Mouse (Mus musculus): ENCODE data around the gene Olfr815. TPM values are rescaled to one million over a fixed set of nuclear protein-coding genes. Genes with fewer than 3 reads are reported as not detected.
"Not testable (repeated sequence)": the region's sequence is repeated elsewhere in the genome, so short reads cannot be mapped to it uniquely, and the experiment has no call there.

Olfr815 gene
- not detected in 2 replicates for polyA plus RNA-seq (2015; fragmentation: Nextera tagmentation; extraction: Ambion mirVana)

DNA sequence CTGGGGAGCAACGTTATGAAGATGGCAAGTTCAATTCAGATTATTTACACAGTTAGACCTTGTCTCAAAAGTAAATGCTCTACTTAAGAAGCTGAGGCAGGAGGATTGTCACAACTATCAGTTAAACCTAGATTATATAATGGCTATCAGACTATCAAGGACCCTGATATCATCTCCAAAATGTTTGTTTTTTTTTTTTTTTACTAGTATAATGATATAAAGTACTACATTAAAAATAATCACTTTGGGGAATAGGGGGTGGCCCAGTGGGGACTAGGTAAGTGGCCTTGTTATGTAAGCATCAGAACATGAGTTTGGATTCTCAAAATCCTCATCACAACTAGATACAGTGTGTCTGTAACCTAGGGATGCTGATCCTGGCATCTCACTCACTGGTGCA, at the start of gene Olfr815:
TSS of gene Olfr815 (minus strand) at position 101 of the 400 bp plus-strand sequence.
- H3K27me3 ChIP-seq; H3K4me3 ChIP-seq; H3K36me3 ChIP-seq (ENCODE audit: poor library complexity, severe bottlenecking); H3K4me2 ChIP-seq; H3K9me3 ChIP-seq (replicated peaks); H3K4me1 ChIP-seq; H3K9ac ChIP-seq; H3K27ac ChIP-seq; ATAC-seq: not testable (repeated sequence)
- WGBS: 69% methylated on average over 1 of the region's 1 CpGs

DNA sequence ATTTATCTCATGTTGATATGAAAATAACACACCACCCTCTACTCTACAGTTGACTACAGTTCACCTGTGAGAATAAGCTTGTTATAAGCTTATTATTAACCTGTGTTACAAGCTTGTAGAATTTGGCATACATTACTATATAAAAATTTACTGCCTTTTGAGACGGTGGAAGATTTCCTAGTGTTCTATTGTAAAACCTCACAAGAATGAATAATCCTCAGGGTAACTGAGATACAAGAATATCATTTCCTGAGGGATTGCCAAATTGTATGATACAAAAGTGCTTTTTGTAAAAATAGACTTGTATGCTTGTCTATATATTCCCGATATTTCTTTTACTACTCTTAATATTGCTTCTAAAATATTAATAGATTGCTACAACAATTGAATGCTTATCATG, 43.3 kb upstream of the Olfr815 start, which contains the start of gene Olfr818:
TSS of gene Olfr818 (minus strand) at position 101 of the 400 bp plus-strand sequence.
- Histone ChIP-seq H3K9me3 (replicated peaks) (no peaks in the 10 kb centered on the region), H3K27ac (no peak within 1 kb of the TSS), H3K4me3 (no peak within 1 kb of the TSS), H3K4me2 (no peak within 1 kb of the TSS), H3K27me3 (no peaks in the 10 kb centered on the region), H3K4me1 (no peaks in the 10 kb centered on the region), H3K9ac (no peak within 1 kb of the TSS), H3K36me3 (ENCODE audit: poor library complexity, severe bottlenecking) (no peaks in the 10 kb centered on the region)
- WGBS: 95% methylated on average over 2 of the region's 2 CpGs
- ATAC-seq: no peak

DNA sequence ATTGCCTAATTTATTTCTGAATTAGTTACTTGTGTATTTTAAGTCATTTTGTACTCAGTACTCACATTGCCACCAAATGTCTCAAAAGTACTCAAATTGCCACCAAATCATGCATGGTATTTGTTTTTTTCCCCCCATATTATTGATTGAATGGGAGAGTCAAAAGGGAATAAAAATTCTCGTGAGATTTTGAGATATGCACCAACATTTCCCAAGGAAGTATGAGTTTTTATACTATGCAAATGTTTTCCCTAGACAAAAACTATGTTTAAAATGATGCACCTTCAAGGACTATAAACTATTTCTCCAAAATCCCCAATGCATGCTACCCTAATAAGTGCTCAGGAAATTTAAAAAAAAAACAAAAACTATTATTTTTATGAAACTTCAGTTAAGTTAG, 9.8 kb upstream of the Olfr815 start, which contains the start of gene Olfr816:
TSS of gene Olfr816 (minus strand) at position 101 of the 400 bp plus-strand sequence.
- H3K27ac ChIP-seq: no peak within 1 kb of the TSS
- H3K4me3 ChIP-seq: no peak within 1 kb of the TSS
- H3K4me2 ChIP-seq: no peak within 1 kb of the TSS
- ATAC-seq: no peak
- H3K4me1 ChIP-seq: no peaks in the 10 kb centered on the region
- no peaks in the 10 kb centered on the region for H3K27me3 ChIP-seq
- WGBS: 73% methylated on average over 1 of the region's 1 CpGs
- no peaks in the 10 kb centered on the region for H3K36me3 ChIP-seq (ENCODE audit: poor library complexity, severe bottlenecking)
- no peaks in the 10 kb centered on the region for H3K9me3 ChIP-seq (replicated peaks)
- H3K9ac ChIP-seq: no peak within 1 kb of the TSS

DNA sequence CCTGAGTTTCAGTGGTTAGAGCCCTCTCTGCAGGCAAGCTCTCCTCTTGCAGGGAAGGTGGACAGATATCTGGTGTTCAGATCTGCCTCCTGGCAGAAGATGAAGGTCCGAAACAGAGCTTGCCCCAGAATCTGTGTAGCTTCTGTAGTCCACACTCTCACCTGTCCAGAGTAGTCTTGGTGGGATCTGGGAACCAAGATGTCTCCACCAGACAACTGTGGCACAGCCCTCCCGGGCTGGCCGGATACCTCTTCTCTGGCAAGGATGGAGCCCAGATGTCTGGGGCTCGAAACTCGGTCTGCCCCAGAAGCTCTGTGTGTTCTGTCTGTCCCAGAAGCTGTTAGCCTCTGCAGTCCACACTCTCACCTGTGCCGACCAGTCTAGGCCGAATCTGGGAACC, 19.7 kb downstream of the Olfr815 start:
- no peaks in the 10 kb centered on the region for H3K27me3 ChIP-seq
- WGBS: 91% methylated on average over 7 of the region's 7 CpGs
- no peak overlapping the region for H3K4me2 ChIP-seq
- H3K36me3 ChIP-seq (ENCODE audit: poor library complexity, severe bottlenecking): no peaks in the 10 kb centered on the region
- H3K4me1 ChIP-seq: no peaks in the 10 kb centered on the region
- ATAC-seq: no peak
- H3K9ac ChIP-seq: no peak overlapping the region
- no peak overlapping the region for H3K27ac ChIP-seq
- H3K4me3 ChIP-seq: no peak overlapping the region
- no peaks in the 10 kb centered on the region for H3K9me3 ChIP-seq (replicated peaks)

DNA sequence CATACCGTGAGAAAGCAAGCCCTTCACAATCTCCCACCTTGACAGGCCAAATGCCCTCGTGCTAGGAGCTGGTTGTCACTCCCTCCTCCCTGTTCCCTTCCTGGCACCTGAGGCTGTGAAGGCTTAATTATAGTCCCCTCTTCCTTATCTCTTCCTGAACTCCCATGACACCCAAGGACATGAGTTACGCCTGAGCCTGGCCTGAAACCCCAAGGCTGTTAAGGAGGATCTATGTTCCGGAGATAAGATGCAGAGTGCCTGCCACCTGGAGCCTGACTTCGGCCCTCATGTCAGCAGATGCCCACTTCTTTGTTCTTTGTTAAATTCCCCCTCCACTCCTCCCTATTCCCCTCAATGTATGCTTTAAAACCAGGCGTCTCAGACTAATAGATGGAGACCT, 20.2 kb downstream of the Olfr815 start:
- H3K9me3 ChIP-seq (replicated peaks); H3K4me3 ChIP-seq; ATAC-seq; H3K9ac ChIP-seq; H3K36me3 ChIP-seq (ENCODE audit: poor library complexity, severe bottlenecking); H3K4me1 ChIP-seq; H3K27ac ChIP-seq; H3K27me3 ChIP-seq; H3K4me2 ChIP-seq: not testable (repeated sequence)
- 88% methylated on average over 6 of the region's 6 CpGs for WGBS

DNA sequence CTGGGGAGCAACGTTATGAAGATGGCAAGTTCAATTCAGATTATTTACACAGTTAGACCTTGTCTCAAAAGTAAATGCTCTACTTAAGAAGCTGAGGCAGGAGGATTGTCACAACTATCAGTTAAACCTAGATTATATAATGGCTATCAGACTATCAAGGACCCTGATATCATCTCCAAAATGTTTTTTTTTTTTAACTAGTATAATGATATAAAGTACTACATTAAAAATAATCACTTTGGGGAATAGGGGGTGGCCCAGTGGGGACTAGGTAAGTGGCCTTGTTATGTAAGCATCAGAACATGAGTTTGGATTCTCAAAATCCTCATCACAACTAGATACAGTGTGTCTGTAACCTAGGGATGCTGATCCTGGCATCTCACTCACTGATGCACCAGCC, 25.9 kb downstream of the Olfr815 start, which contains the start of gene Olfr814:
TSS of gene Olfr814 (minus strand) at position 101 of the 400 bp plus-strand sequence.
- ATAC-seq; H3K9ac ChIP-seq; H3K27ac ChIP-seq; H3K4me2 ChIP-seq; H3K9me3 ChIP-seq (replicated peaks); H3K27me3 ChIP-seq; H3K4me3 ChIP-seq; H3K36me3 ChIP-seq (ENCODE audit: poor library complexity, severe bottlenecking); H3K4me1 ChIP-seq: not testable (repeated sequence)
- WGBS: 75% methylated on average over 1 of the region's 1 CpGs

DNA sequence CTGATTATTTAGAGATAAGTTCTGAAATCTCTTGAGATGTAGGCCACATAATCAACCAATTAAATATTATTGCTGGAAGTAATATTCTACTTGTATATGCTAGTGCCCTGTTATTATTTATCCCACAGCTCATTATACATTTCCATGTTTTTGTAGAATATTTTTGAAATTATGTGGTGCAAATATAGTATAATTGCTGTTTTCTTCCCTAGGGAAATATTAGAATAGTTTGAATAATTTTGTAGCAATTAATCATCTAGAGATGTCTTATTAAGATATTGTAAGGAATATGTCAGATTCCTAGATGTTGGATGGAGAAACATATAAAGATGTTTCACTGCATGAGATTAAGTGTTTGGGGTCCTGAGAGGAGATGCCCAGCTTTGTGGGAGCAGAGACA, 50.6 kb downstream of the Olfr815 start, which contains the start of gene Olfr813:
TSS of gene Olfr813 (plus strand) at position 301 of the 400 bp plus-strand sequence.
- H3K27ac ChIP-seq: no peak within 1 kb of the TSS
- H3K4me2 ChIP-seq: no peak within 1 kb of the TSS
- no peaks in the 10 kb centered on the region for H3K27me3 ChIP-seq
- no peak within 1 kb of the TSS for H3K9ac ChIP-seq
- no peaks in the 10 kb centered on the region for H3K9me3 ChIP-seq (replicated peaks)
- no peaks in the 10 kb centered on the region for H3K36me3 ChIP-seq (ENCODE audit: poor library complexity, severe bottlenecking)
- H3K4me1 ChIP-seq: no peaks in the 10 kb centered on the region
- no peak within 1 kb of the TSS for H3K4me3 ChIP-seq
- ATAC-seq: no peak

Other genes starting within 250 kb of the Olfr815 start
- not detected in 2 replicates for gene Olfr800, start 248.2 kb downstream of the Olfr815 start, polyA plus RNA-seq (2015; fragmentation: Nextera tagmentation; extraction: Ambion mirVana)
- gene Olfr801, start 232.0 kb downstream of the Olfr815 start, polyA plus RNA-seq (2015; fragmentation: Nextera tagmentation; extraction: Ambion mirVana): not detected in 2 replicates
- gene Olfr802, start 217.7 kb downstream of the Olfr815 start, polyA plus RNA-seq (2015; fragmentation: Nextera tagmentation; extraction: Ambion mirVana): not detected in 2 replicates
- gene Olfr803, start 211.6 kb downstream of the Olfr815 start, polyA plus RNA-seq (2015; fragmentation: Nextera tagmentation; extraction: Ambion mirVana): not detected in 2 replicates
- gene Olfr804, start 202.7 kb downstream of the Olfr815 start, polyA plus RNA-seq (2015; fragmentation: Nextera tagmentation; extraction: Ambion mirVana): not detected in 2 replicates
- not detected in 2 replicates for gene Olfr805, start 176.5 kb downstream of the Olfr815 start, polyA plus RNA-seq (2015; fragmentation: Nextera tagmentation; extraction: Ambion mirVana)
- gene Olfr806, start 163.9 kb downstream of the Olfr815 start, polyA plus RNA-seq (2015; fragmentation: Nextera tagmentation; extraction: Ambion mirVana): not detected in 2 replicates
- not detected in 2 replicates for gene Olfr807, start 148.1 kb downstream of the Olfr815 start, polyA plus RNA-seq (2015; fragmentation: Nextera tagmentation; extraction: Ambion mirVana)
- gene Olfr808, start 140.4 kb downstream of the Olfr815 start, polyA plus RNA-seq (2015; fragmentation: Nextera tagmentation; extraction: Ambion mirVana): not detected in 2 replicates
- not detected in 2 replicates for gene Olfr809, start 131.2 kb downstream of the Olfr815 start, polyA plus RNA-seq (2015; fragmentation: Nextera tagmentation; extraction: Ambion mirVana)
- not detected in 2 replicates for gene Olfr810, start 111.0 kb downstream of the Olfr815 start, polyA plus RNA-seq (2015; fragmentation: Nextera tagmentation; extraction: Ambion mirVana)
- not detected in 2 replicates for gene Olfr811, start 101.5 kb downstream of the Olfr815 start, polyA plus RNA-seq (2015; fragmentation: Nextera tagmentation; extraction: Ambion mirVana)
- gene Olfr812, start 59.8 kb downstream of the Olfr815 start, polyA plus RNA-seq (2015; fragmentation: Nextera tagmentation; extraction: Ambion mirVana): not detected in 2 replicates
- not detected in 2 replicates for gene Olfr813, start 50.5 kb downstream of the Olfr815 start, polyA plus RNA-seq (2015; fragmentation: Nextera tagmentation; extraction: Ambion mirVana)
- gene Olfr814, start 26.0 kb downstream of the Olfr815 start, polyA plus RNA-seq (2015; fragmentation: Nextera tagmentation; extraction: Ambion mirVana): not detected in 2 replicates
- not detected in 2 replicates for gene Olfr816, start 9.7 kb upstream of the Olfr815 start, polyA plus RNA-seq (2015; fragmentation: Nextera tagmentation; extraction: Ambion mirVana)
- gene Olfr818, start 43.2 kb upstream of the Olfr815 start, polyA plus RNA-seq (2015; fragmentation: Nextera tagmentation; extraction: Ambion mirVana): not detected in 2 replicates
- gene Olfr819, start 61.4 kb upstream of the Olfr815 start, polyA plus RNA-seq (2015; fragmentation: Nextera tagmentation; extraction: Ambion mirVana): not detected in 2 replicates
- not detected in 2 replicates for gene Olfr247, start 70.3 kb upstream of the Olfr815 start, polyA plus RNA-seq (2015; fragmentation: Nextera tagmentation; extraction: Ambion mirVana)
- gene Gm10310, start 79.2 kb upstream of the Olfr815 start, polyA plus RNA-seq (2015; fragmentation: Nextera tagmentation; extraction: Ambion mirVana): not detected in 2 replicates
- gene Olfr820, start 106.8 kb upstream of the Olfr815 start, polyA plus RNA-seq (2015; fragmentation: Nextera tagmentation; extraction: Ambion mirVana): not detected in 2 replicates
- not detected in 2 replicates for gene Olfr821, start 124.5 kb upstream of the Olfr815 start, polyA plus RNA-seq (2015; fragmentation: Nextera tagmentation; extraction: Ambion mirVana)
- not detected in 2 replicates for gene Olfr822, start 165.3 kb upstream of the Olfr815 start, polyA plus RNA-seq (2015; fragmentation: Nextera tagmentation; extraction: Ambion mirVana)
- not detected in 2 replicates for gene Olfr823, start 209.5 kb upstream of the Olfr815 start, polyA plus RNA-seq (2015; fragmentation: Nextera tagmentation; extraction: Ambion mirVana)
- gene Olfr824, start 224.1 kb upstream of the Olfr815 start, polyA plus RNA-seq (2015; fragmentation: Nextera tagmentation; extraction: Ambion mirVana): not detected in 2 replicates